Mouse (Mus musculus) ES-Bruce4 (cell line): ENCODE data around the gene Prmt1.

Experiments used
- CTCF ChIP-seq: IDR thresholded peaks from one replicate; pipeline ENCODE4 v1.8.1; 2011; ENCODE audit warnings: low read depth, low read length
- EP300 ChIP-seq: IDR thresholded peaks from 2 replicates; pipeline ENCODE4 v1.6.1; 2011; ENCODE audit warnings: low read depth, low read length; ENCODE audit not compliant: insufficient read depth
- POLR2A ChIP-seq: IDR thresholded peaks from one replicate; pipeline ENCODE4 v1.8.1; 2011; ENCODE audit warnings: low read length; ENCODE audit not compliant: insufficient read depth

- TF ChIP-seq CTCF = no peak
- TF ChIP-seq POLR2A = no peak
- TF ChIP-seq EP300 = no peak
Measured at GRCm38 (mm10) chr7:45008411-45008810, 22.0 kb upstream of the Prmt1 start.
